Mouse (Mus musculus) midbrain, embryonic 11.5 days (tissue): ENCODE measurements around the gene Runx1. TPM values are rescaled to one million over a fixed set of nuclear protein-coding genes. Genes with fewer than 3 reads are reported as not detected.

ENCODE experiments used
- ATAC-seq: fragments of 200-750 bp; cut with Nextera tagmentation; 2 replicates; pipeline ENCODE4 v1.8.0; 2017; ENCODE audit warnings: moderate TSS enrichment, moderate library complexity; ENCODE audit not compliant: low FRiP score
- DNase-seq: peaks from one replicate; pipeline ENCODE4 v3.0.0; 2015; ENCODE audit warnings: low spot score; ENCODE audit errors: missing footprints
- H3K27ac ChIP-seq: fragments of 300-500 bp; sonication (generic); 2 replicates; pipeline ENCODE4 v1.5.1; 2014; ENCODE audit warnings: low read depth, low read length
- H3K27me3 ChIP-seq: fragments of 300-500 bp; sonication (generic); 2 replicates; pipeline ENCODE4 v1.6.1; 2014; ENCODE audit warnings: mild to moderate bottlenecking, low read length, moderate library complexity, mixed read lengths; ENCODE audit not compliant: control insufficient read depth, insufficient read depth
- H3K36me3 ChIP-seq: fragments of 300-500 bp; sonication (generic); 2 replicates; pipeline ENCODE4 v1.6.1; 2014; ENCODE audit warnings: mild to moderate bottlenecking, low read length, moderate library complexity, mixed read lengths; ENCODE audit not compliant: control insufficient read depth, insufficient read depth
- H3K4me1 ChIP-seq: fragments of 300-500 bp; sonication (generic); 2 replicates; pipeline ENCODE4 v1.6.1; 2014; ENCODE audit warnings: low read length; ENCODE audit not compliant: control insufficient read depth, insufficient read depth
- H3K4me2 ChIP-seq: fragments of 300-500 bp; sonication (generic); 2 replicates; pipeline ENCODE4 v1.6.1; 2014; ENCODE audit warnings: mild to moderate bottlenecking, moderate library complexity
- H3K4me3 ChIP-seq: fragments of 300-500 bp; sonication (generic); 2 replicates; pipeline ENCODE4 v1.5.1; 2014; ENCODE audit warnings: low read depth, low read length
- H3K9ac ChIP-seq: fragments of 300-500 bp; sonication (generic); 2 replicates; pipeline ENCODE4 v1.6.1; 2014; ENCODE audit warnings: low read length
- H3K9me3 ChIP-seq: fragments of 300-500 bp; sonication (generic); 2 replicates; pipeline ENCODE4 v1.6.1; 2016; ENCODE audit warnings: low read length; ENCODE audit not compliant: control insufficient read depth
- WGBS: fragments of 180-500 bp; shearing (Covaris S2); extraction: QIAGEN DNeasy Blood & Tissue Kit; methylation state at CpG from one replicate; pipeline ENCODE4 v1.1.7; 2014; 5-methylcytosine and 5-hydroxymethylcytosine counted together
- polyA plus RNA-seq: library from polyadenylated mRNA; unstranded; fragments of >200 nt; fragmentation: Nextera tagmentation; extraction: Ambion mirVana; gene quantifications from 2 replicates; pipeline ENCODE4 v1.2.1, GENCODE M21; 2014

Gene Runx1
- polyA plus RNA-seq, 1 experiment from 2014 or later = 0.93 TPM

DNA sequence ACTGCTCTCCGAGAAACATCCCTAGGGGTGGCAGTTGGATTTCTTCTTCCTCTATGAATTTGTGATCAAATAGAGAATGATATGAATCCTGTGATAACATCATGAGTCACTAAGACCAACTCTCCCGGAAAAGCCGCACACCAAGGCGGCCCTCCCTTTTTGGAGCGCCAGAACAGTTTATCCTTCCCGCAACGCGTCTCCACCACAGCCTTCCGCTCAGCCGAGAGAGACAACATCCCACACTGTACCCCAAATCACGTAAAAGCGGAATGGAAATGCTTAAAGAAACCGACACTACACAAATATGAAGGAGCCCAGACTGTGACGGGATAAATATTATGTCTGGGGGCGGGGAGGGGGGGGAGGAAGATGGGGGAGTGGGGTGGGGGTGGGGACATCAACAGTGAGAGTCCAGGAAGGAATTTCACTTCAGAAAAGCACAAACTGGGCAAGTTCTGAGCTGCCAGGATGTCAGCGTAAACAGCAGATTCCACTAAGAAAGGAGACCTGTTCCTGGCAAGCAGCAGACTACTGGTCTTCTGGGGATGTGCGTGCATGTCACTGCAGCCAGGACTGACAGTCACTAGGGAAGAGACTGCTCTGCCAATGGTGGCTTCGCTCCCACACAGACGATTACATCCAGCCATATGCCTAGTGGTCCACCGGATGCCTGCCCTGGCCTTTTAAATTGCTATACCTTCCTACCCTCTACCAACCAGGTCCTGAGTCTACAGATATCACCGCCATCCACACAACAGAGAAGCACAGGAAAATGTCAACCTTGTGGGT lies 141.3 kb downstream of the Runx1 start:
- Histone ChIP-seq H3K27ac (no peak overlapping the region), H3K36me3 (no peaks in the 10 kb centered on the region), H3K4me3 (no peak overlapping the region), H3K9me3 (no peaks in the 10 kb centered on the region), H3K4me2 (no peak overlapping the region), H3K27me3 (no peaks in the 10 kb centered on the region), H3K4me1 (0 out of 2 replicates have a peak, but pooled peaks cover 2% of the 10 kb centered on the region), H3K9ac (no peak overlapping the region)
- WGBS = 78% methylated on average over 21 of the region's 21 CpGs
- DNase-seq = peak; percentile 78
- ATAC-seq = no peak

DNA sequence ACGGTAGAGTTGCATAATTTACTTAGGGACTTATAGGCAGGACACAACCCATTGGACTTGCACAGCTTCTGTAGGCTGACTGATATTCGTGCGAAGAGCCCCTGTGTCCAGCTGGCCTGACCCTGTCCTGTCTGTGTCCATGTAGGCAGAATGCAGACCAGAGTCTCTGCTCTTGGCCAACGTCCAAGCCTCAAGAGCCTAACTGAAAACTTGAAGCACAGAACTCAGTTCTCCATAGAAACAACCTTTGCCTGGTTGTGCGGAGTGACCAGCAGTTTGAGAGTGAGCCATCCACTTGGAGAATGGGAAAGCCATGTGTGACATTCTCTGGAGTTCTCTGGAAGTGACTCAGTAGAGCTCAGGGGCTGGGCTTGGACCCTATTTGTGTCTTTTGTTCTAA lies 149.3 kb downstream of the Runx1 start:
- no peak overlapping the region for H3K9ac ChIP-seq
- H3K4me2 ChIP-seq = no peak overlapping the region
- no peaks in the 10 kb centered on the region for H3K4me1 ChIP-seq
- DNase-seq = no peak
- no peaks in the 10 kb centered on the region for H3K27me3 ChIP-seq
- no peak for ATAC-seq
- H3K27ac ChIP-seq = no peak overlapping the region
- no peaks in the 10 kb centered on the region for H3K9me3 ChIP-seq
- no peak overlapping the region for H3K4me3 ChIP-seq
- WGBS = 93% methylated on average over 5 of the region's 5 CpGs
- H3K36me3 ChIP-seq = no peaks in the 10 kb centered on the region

- Histone ChIP-seq H3K9me3 (no peaks in the 10 kb centered on the region), H3K4me2 (no peak overlapping the region), H3K27me3 (no peaks in the 10 kb centered on the region), H3K9ac (no peak overlapping the region), H3K4me3 (no peak overlapping the region), H3K27ac (no peak overlapping the region), H3K4me1 (no peaks in the 10 kb centered on the region), H3K36me3 (no peaks in the 10 kb centered on the region)
- 42% methylated on average over 8 of the region's 8 CpGs for WGBS
- no peak for ATAC-seq
- no peak for DNase-seq
Observed at GRCm38 (mm10) chr16:92675677-92676076, 150.3 kb downstream of the Runx1 start.

GRCm38 (mm10) chr16:92674916-92675450 lies 151.0 kb downstream of the Runx1 start:
- Histone ChIP-seq H3K27ac (no peak overlapping the region), H3K36me3 (no peaks in the 10 kb centered on the region), H3K4me3 (no peak overlapping the region), H3K27me3 (no peaks in the 10 kb centered on the region), H3K4me1 (no peaks in the 10 kb centered on the region), H3K4me2 (no peak overlapping the region), H3K9me3 (no peaks in the 10 kb centered on the region), H3K9ac (no peak overlapping the region)
- WGBS = 75% methylated on average over 11 of the region's 11 CpGs
- DNase-seq (no peak), ATAC-seq (no peak)

DNA sequence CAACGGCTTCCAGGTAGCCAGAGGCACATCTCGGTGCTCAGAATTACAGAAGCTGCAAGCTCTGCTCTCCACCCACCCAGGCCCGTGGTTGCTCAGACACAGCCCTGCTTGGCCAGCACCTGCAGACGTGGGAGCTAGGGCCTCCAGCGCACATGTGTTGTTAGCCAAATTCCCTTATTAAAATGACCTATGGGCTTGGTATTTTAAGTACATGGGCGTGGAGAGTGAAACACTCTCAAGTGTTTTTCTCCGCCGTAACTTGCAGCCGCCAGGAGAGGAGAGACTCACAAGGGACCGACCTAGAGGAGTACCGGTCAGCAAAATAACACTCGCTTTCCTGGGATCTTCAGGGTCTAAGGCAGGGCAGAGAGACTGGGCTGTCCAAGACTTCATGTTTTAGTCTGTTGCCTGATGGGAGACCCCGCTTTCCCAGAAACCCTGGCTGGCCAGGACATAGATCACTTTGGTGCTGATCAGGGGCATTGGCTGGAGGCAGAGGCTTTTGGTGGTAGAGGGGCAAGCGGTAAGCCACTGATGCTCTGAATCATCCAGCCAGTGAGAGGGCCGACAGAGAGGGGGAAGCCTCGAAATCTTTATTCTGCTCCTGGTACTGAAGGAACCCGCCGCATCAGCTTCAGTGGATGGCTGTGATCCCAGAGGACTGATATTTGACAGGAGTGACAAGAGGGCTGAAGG lies 151.7 kb downstream of the Runx1 start:
- no peak for ATAC-seq
- WGBS = 84% methylated on average over 18 of the region's 18 CpGs

DNA sequence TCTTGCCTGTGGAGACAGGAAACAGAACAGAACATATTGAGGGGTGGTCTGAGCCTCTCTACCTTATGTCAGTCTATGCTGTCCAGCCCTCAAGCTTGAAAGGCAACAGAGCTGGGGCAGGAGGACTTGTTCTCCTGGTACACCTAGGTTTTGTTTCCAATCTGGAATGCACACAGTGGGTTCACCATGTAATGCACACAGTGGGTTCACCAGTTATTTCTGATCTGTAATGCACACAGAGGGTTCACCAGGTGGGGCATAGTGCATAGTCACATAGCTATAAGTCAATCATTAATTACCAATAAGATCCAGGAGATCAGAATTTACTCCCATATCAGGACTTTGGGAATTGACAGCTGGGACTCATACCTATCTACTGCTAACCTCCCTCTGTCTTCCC lies 157.1 kb downstream of the Runx1 start:
- no peaks in the 10 kb centered on the region for H3K27me3 ChIP-seq
- no peaks in the 10 kb centered on the region for H3K9me3 ChIP-seq
- no peak overlapping the region for H3K27ac ChIP-seq
- no peak overlapping the region for H3K9ac ChIP-seq
- no peak overlapping the region for H3K4me2 ChIP-seq
- ATAC-seq (no peak), DNase-seq (no peak)
- H3K36me3 ChIP-seq = no peaks in the 10 kb centered on the region
- H3K4me3 ChIP-seq = no peak overlapping the region
- H3K4me1 ChIP-seq = no peaks in the 10 kb centered on the region

More for the DNA sequence above, 151.7 kb downstream of the Runx1 start:
- no peaks in the 10 kb centered on the region for H3K4me1 ChIP-seq
- no peak for DNase-seq
- H3K27ac ChIP-seq = no peak overlapping the region
- H3K4me2 ChIP-seq = no peak overlapping the region
- H3K9me3 ChIP-seq = no peaks in the 10 kb centered on the region
- no peak overlapping the region for H3K9ac ChIP-seq
- no peaks in the 10 kb centered on the region for H3K27me3 ChIP-seq
- no peak overlapping the region for H3K4me3 ChIP-seq
- H3K36me3 ChIP-seq = no peaks in the 10 kb centered on the region

DNA sequence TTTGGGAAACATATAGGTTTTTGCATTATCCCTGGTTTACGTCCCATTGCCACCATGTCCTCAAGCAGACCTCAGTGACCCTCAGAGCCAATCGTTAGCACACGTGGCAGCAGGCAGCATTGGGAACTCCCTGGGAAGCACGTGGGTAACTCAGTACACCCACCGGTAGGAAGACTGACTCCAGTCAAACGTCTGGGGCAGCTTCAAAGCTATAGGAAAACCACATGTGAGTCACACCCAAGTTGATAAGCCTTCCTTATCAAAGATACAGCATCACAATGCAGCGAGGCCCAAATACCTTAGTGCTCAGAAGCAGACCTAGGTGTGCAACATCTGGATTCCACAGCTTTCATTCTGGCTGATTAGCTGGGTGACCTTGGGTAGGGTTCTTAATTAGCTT lies 164.2 kb downstream of the Runx1 start:
- H3K9ac ChIP-seq = no peak overlapping the region
- H3K36me3 ChIP-seq = no peaks in the 10 kb centered on the region
- no peaks in the 10 kb centered on the region for H3K27me3 ChIP-seq
- H3K9me3 ChIP-seq = no peaks in the 10 kb centered on the region
- H3K4me3 ChIP-seq = no peak overlapping the region
- no peaks in the 10 kb centered on the region for H3K4me1 ChIP-seq
- ATAC-seq = no peak
- H3K4me2 ChIP-seq = no peak overlapping the region
- no peak overlapping the region for H3K27ac ChIP-seq
- no peak for DNase-seq
- WGBS = 80% methylated on average over 7 of the region's 7 CpGs

GRCm38 (mm10) chr16:92656750-92657149 lies 169.2 kb downstream of the Runx1 start:
- ATAC-seq = no peak
- WGBS = 93% methylated on average over 5 of the region's 5 CpGs
- no peak overlapping the region for H3K9ac ChIP-seq
- H3K27me3 ChIP-seq = no peaks in the 10 kb centered on the region
- no peak overlapping the region for H3K27ac ChIP-seq
- no peak overlapping the region for H3K4me3 ChIP-seq
- H3K9me3 ChIP-seq = no peaks in the 10 kb centered on the region
- no peaks in the 10 kb centered on the region for H3K36me3 ChIP-seq
- peaks cover 4% of the 10 kb centered on the region for H3K4me1 ChIP-seq
- DNase-seq = no peak
- H3K4me2 ChIP-seq = no peak overlapping the region

DNA sequence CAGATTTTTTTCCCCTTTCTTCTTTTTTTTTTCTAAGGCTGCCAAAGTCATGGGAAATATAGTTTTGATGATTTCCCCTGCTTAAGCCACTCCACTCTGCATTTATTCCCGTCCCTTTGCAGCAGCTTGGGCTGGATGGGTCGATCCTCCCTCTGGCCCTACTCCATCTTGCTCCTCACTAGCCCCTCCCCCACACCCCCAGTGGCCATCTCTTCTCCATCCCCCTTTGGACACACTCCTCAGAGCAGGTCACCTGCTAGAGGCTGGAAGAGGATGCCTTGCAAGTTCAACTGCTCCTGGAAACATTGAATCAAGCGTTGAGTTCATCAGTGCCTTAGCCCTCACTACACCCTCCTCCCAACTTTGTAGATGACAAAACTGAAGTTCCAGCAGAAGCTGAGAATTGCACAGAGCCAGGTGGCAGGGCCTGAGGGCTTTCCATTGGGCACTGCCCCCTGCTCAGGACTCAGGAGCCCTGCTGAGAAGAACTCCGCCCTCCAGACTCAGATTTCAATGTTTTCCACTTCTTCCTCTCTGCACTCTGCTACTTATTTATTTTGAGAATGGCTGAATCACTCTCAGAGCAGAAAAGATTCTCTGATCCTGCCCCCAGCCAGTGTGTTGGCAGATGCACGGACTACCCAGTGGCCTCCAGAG lies 171.5 kb downstream of the Runx1 start:
- WGBS = 51% methylated on average over 5 of the region's 5 CpGs
- Histone ChIP-seq H3K4me2 (no peak overlapping the region), H3K4me1 (peaks cover 4% of the 10 kb centered on the region), H3K9me3 (no peaks in the 10 kb centered on the region), H3K9ac (no peak overlapping the region), H3K27me3 (no peaks in the 10 kb centered on the region), H3K4me3 (no peak overlapping the region), H3K27ac (no peak overlapping the region), H3K36me3 (no peaks in the 10 kb centered on the region)
- DNase-seq (no peak), ATAC-seq (no peak)
